Mouse (Mus musculus): Measurements from ENCODE around the gene Ppil1. TPM values are rescaled to one million over a fixed set of nuclear protein-coding genes. Genes with fewer than 3 reads are reported as not detected.
"Not testable (repeated sequence)": the region's sequence is repeated elsewhere in the genome, so short reads cannot be mapped to it uniquely, and the experiment has no call there.

The Ppil1 gene
- polyA plus RNA-seq, 1 experiment from 2014 or later: 104 TPM

- Histone ChIP-seq H3K27me3 (ENCODE audit: control insufficient read depth, insufficient read depth, low read length) (no peaks in the 10 kb centered on the region), H3K36me3 (ENCODE audit: control insufficient read depth, insufficient read depth) (peaks cover 16% of the 10 kb centered on the region), H3K27ac (ENCODE audit: low read length) (no peak overlapping the region), H3K9ac (ENCODE audit: low read length) (no peak overlapping the region), H3K4me3 (ENCODE audit: low read length) (no peak overlapping the region), H3K4me2 (ENCODE audit: low read depth, low read length) (no peak overlapping the region), H3K4me1 (ENCODE audit: control insufficient read depth, insufficient read depth, low read length) (peaks cover 52% of the 10 kb centered on the region), H3K9me3 (replicated peaks; ENCODE audit: control insufficient read depth, low read length) (no peaks in the 10 kb centered on the region)
- no peak for ATAC-seq (replicated peaks; ENCODE audit: extremely low read depth, insufficient read depth, low FRiP score)
- 88% methylated on average over 15 of the region's 15 CpGs for WGBS
Observed at GRCm38 (mm10) chr17:29260501-29260900, 3.5 kb downstream of the Ppil1 start.

DNA sequence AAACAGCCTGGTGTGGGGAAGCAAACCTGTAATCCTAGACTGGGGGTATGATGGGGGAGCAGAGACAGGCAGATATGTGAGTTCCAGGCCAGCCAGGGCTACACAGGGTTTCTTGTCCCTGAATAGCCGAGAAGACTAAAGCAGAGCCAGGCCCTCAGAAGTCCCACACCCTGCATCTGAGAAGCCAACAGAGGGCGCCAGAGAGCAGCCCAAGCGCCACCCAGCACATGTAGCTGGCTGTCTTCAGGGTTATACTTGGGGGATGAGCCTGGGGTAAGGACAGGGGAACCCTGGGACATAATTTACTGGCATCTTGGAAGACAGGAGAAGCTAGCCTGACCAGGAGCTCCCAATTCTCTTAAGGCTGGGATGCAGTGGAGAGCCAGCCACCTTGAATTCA lies 4.5 kb downstream of the Ppil1 start:
- WGBS: 4% methylated on average over 3 of the region's 3 CpGs
- Histone ChIP-seq H3K36me3 (ENCODE audit: control insufficient read depth, insufficient read depth) (peaks cover 16% of the 10 kb centered on the region), H3K9me3 (replicated peaks; ENCODE audit: control insufficient read depth, low read length) (no peaks in the 10 kb centered on the region), H3K27me3 (ENCODE audit: control insufficient read depth, insufficient read depth, low read length) (no peaks in the 10 kb centered on the region), H3K4me3 (ENCODE audit: low read length) (no peak overlapping the region), H3K9ac (ENCODE audit: low read length) (no peak overlapping the region), H3K4me1 (ENCODE audit: control insufficient read depth, insufficient read depth, low read length) (peaks cover 58% of the 10 kb centered on the region), H3K27ac (ENCODE audit: low read length) (peak overlapping the region; percentile 16; the same call in 1 of the 2 replicates), H3K4me2 (ENCODE audit: low read depth, low read length) (no peak overlapping the region)
- ATAC-seq (replicated peaks; ENCODE audit: extremely low read depth, insufficient read depth, low FRiP score): no peak

DNA sequence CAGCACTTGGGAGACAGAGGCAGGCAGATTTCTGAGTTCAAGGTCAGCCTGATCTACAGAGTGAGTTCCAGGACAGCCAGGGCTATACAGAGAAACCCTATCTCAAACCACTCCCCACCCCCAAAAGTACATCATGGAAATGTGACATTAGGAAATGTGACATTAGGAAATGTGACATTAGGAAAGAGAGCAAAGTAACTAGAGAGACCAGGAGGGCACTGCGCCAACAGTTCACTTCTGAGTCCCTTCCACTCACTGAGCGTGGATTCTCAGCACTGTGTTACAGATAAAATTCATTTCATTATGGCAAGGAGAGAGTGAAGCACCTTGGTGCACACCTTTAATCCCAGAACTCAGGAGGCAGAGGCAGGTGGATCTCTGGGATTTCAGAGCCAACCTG lies 5.1 kb downstream of the Ppil1 start:
- WGBS: 83% methylated on average over 2 of the region's 2 CpGs
- H3K9ac ChIP-seq (ENCODE audit: low read length): no peak overlapping the region

GRCm38 (mm10) chr17:29258025-29258558 lies 5.9 kb downstream of the Ppil1 start:
- Histone ChIP-seq H3K36me3 (ENCODE audit: control insufficient read depth, insufficient read depth) (peaks cover 16% of the 10 kb centered on the region), H3K4me3 (ENCODE audit: low read length) (no peak overlapping the region), H3K4me1 (ENCODE audit: control insufficient read depth, insufficient read depth, low read length) (peaks cover 61% of the 10 kb centered on the region), H3K27me3 (ENCODE audit: control insufficient read depth, insufficient read depth, low read length) (no peaks in the 10 kb centered on the region), H3K27ac (ENCODE audit: low read length) (peak overlapping the region; percentile 95), H3K9ac (ENCODE audit: low read length) (peak overlapping the region; percentile 2; the same call in 1 of the 2 replicates), H3K9me3 (replicated peaks; ENCODE audit: control insufficient read depth, low read length) (no peaks in the 10 kb centered on the region), H3K4me2 (ENCODE audit: low read depth, low read length) (no peak overlapping the region)
- WGBS: 71% methylated on average over 10 of the region's 10 CpGs
- no peak for ATAC-seq (replicated peaks; ENCODE audit: extremely low read depth, insufficient read depth, low FRiP score)

More for the DNA sequence above, 5.1 kb downstream of the Ppil1 start:
- H3K4me1 ChIP-seq (ENCODE audit: control insufficient read depth, insufficient read depth, low read length): peaks cover 59% of the 10 kb centered on the region
- H3K4me2 ChIP-seq (ENCODE audit: low read depth, low read length): no peak overlapping the region
- ATAC-seq (replicated peaks; ENCODE audit: extremely low read depth, insufficient read depth, low FRiP score): no peak
- no peaks in the 10 kb centered on the region for H3K27me3 ChIP-seq (ENCODE audit: control insufficient read depth, insufficient read depth, low read length)
- no peak overlapping the region for H3K4me3 ChIP-seq (ENCODE audit: low read length)
- H3K9me3 ChIP-seq (replicated peaks; ENCODE audit: control insufficient read depth, low read length): no peaks in the 10 kb centered on the region
- peak overlapping the region; percentile 95; the same call in 1 of the 2 replicates for H3K27ac ChIP-seq (ENCODE audit: low read length)
- H3K36me3 ChIP-seq (ENCODE audit: control insufficient read depth, insufficient read depth): peaks cover 16% of the 10 kb centered on the region

DNA sequence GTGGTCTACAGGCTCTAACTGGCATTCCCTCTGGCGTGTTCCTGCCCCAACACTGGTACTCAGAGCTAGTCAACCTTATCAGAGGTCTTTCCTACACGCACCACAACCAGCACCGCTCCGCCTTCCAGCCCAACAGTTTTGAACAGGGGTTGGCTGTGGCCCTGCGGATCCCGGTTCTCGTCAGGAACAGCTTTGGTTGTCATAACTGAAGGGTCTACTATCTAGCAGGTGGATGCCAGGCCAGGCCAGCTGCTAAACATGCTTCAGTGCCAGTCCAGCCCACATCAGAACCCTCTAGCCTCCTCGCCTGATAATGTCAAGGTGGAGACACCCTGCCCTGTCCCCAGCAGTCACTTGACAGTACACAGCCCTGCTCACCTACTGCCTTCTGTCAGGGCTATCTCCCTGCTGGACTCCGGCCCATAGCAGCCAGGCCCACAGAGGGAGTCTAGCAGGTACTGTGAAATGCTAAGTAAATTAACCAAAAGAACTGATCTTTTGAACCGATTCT lies 6.9 kb downstream of the Ppil1 start:
- WGBS: 40% methylated on average over 10 of the region's 10 CpGs
- Histone ChIP-seq H3K9ac (ENCODE audit: low read length) (no peak overlapping the region; the same call in 1 of the 2 replicates), H3K27ac (ENCODE audit: low read length) (peak overlapping the region; percentile 95), H3K4me1 (ENCODE audit: control insufficient read depth, insufficient read depth, low read length) (peaks cover 63% of the 10 kb centered on the region), H3K27me3 (ENCODE audit: control insufficient read depth, insufficient read depth, low read length) (no peaks in the 10 kb centered on the region), H3K4me3 (ENCODE audit: low read length) (no peak overlapping the region), H3K9me3 (replicated peaks; ENCODE audit: control insufficient read depth, low read length) (no peaks in the 10 kb centered on the region), H3K36me3 (ENCODE audit: control insufficient read depth, insufficient read depth) (peaks cover 16% of the 10 kb centered on the region), H3K4me2 (ENCODE audit: low read depth, low read length) (peak overlapping the region; percentile 49; the same call in 1 of the 2 replicates)
- peak; percentile 88 for ATAC-seq (replicated peaks; ENCODE audit: extremely low read depth, insufficient read depth, low FRiP score)

GRCm38 (mm10) chr17:29256507-29256906 lies 7.5 kb downstream of the Ppil1 start:
- WGBS: 52% methylated on average over 6 of the region's 6 CpGs
- no peaks in the 10 kb centered on the region for H3K27me3 ChIP-seq (ENCODE audit: control insufficient read depth, insufficient read depth, low read length)
- peak; percentile 10 for ATAC-seq (replicated peaks; ENCODE audit: extremely low read depth, insufficient read depth, low FRiP score)
- no peaks in the 10 kb centered on the region for H3K9me3 ChIP-seq (replicated peaks; ENCODE audit: control insufficient read depth, low read length)
- H3K27ac ChIP-seq (ENCODE audit: low read length): peak overlapping the region; percentile 95
- H3K36me3 ChIP-seq (ENCODE audit: control insufficient read depth, insufficient read depth): peaks cover 16% of the 10 kb centered on the region
- H3K4me2 ChIP-seq (ENCODE audit: low read depth, low read length): peak overlapping the region; percentile 49
- H3K4me3 ChIP-seq (ENCODE audit: low read length): no peak overlapping the region
- H3K4me1 ChIP-seq (ENCODE audit: control insufficient read depth, insufficient read depth, low read length): peaks cover 68% of the 10 kb centered on the region
- peak overlapping the region; percentile 59 for H3K9ac ChIP-seq (ENCODE audit: low read length)

- not testable (repeated sequence) for H3K4me3 ChIP-seq (ENCODE audit: low read length); H3K27me3 ChIP-seq (ENCODE audit: control insufficient read depth, insufficient read depth, low read length); H3K4me2 ChIP-seq (ENCODE audit: low read depth, low read length); H3K36me3 ChIP-seq (ENCODE audit: control insufficient read depth, insufficient read depth); H3K9ac ChIP-seq (ENCODE audit: low read length); ATAC-seq (replicated peaks; ENCODE audit: extremely low read depth, insufficient read depth, low FRiP score); H3K9me3 ChIP-seq (replicated peaks; ENCODE audit: control insufficient read depth, low read length)
- Histone ChIP-seq H3K27ac (ENCODE audit: low read length) (peak overlapping the region; percentile 86), H3K4me1 (ENCODE audit: control insufficient read depth, insufficient read depth, low read length) (peaks cover 83% of the 10 kb centered on the region)
- WGBS: 80% methylated on average over 6 of the region's 6 CpGs
Observed at GRCm38 (mm10) chr17:29254784-29255183, 9.2 kb downstream of the Ppil1 start.

DNA sequence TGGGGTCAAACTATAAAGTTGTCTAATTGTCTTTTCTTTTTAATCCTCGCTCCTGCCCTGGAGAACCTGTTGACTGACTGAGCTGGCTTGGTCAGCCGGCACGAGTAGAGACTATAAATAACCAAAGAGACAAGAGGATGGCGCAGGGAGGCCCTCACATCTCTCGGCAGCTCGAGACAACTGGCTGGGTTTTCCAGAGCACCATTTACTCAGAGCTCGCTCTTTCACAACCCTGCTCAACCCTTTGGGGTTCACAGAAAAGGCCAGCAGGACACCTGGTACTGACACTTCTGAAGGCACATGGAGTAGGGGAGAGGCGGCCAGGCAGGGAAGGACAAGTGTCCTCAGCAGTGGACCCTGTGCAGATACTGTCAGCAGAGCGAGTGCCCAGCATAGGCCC lies 10.3 kb downstream of the Ppil1 start:
- Histone ChIP-seq H3K27ac (ENCODE audit: low read length) (peak overlapping the region; percentile 86), H3K4me3 (ENCODE audit: low read length) (no peak overlapping the region), H3K9ac (ENCODE audit: low read length) (peak overlapping the region; percentile 4; the same call in 1 of the 2 replicates), H3K27me3 (ENCODE audit: control insufficient read depth, insufficient read depth, low read length) (no peaks in the 10 kb centered on the region), H3K4me1 (ENCODE audit: control insufficient read depth, insufficient read depth, low read length) (peaks cover 85% of the 10 kb centered on the region), H3K9me3 (replicated peaks; ENCODE audit: control insufficient read depth, low read length) (no peaks in the 10 kb centered on the region), H3K36me3 (ENCODE audit: control insufficient read depth, insufficient read depth) (peaks cover 9% of the 10 kb centered on the region), H3K4me2 (ENCODE audit: low read depth, low read length) (no peak overlapping the region)
- no peak for ATAC-seq (replicated peaks; ENCODE audit: extremely low read depth, insufficient read depth, low FRiP score)
- WGBS: 45% methylated on average over 9 of the region's 9 CpGs

GRCm38 (mm10) chr17:29253236-29253635 lies 10.8 kb downstream of the Ppil1 start:
- no peak for ATAC-seq (replicated peaks; ENCODE audit: extremely low read depth, insufficient read depth, low FRiP score)
- H3K36me3 ChIP-seq (ENCODE audit: control insufficient read depth, insufficient read depth): peaks cover 4% of the 10 kb centered on the region
- H3K9me3 ChIP-seq (replicated peaks; ENCODE audit: control insufficient read depth, low read length): no peaks in the 10 kb centered on the region
- peaks cover 88% of the 10 kb centered on the region for H3K4me1 ChIP-seq (ENCODE audit: control insufficient read depth, insufficient read depth, low read length)
- peak overlapping the region; percentile 86 for H3K27ac ChIP-seq (ENCODE audit: low read length)
- 59% methylated on average over 2 of the region's 2 CpGs for WGBS
- no peak overlapping the region for H3K9ac ChIP-seq (ENCODE audit: low read length)
- H3K4me2 ChIP-seq (ENCODE audit: low read depth, low read length): no peak overlapping the region
- H3K27me3 ChIP-seq (ENCODE audit: control insufficient read depth, insufficient read depth, low read length): no peaks in the 10 kb centered on the region
- H3K4me3 ChIP-seq (ENCODE audit: low read length): no peak overlapping the region
